Mouse (Mus musculus) left cerebral cortex, postnatal 10 days (tissue): ENCODE measurements around the gene Nabp2. TPM values are rescaled to one million over a fixed set of nuclear protein-coding genes. Genes with fewer than 3 reads are reported as not detected.

Experiments used
- DNase-seq, 2 experiments: peaks; one replicate each; pipeline ENCODE4 v3.0.0; 2021 to 2022; ENCODE audit warnings: low spot score in 2 of 2, mixed read lengths in 1 of 2; ENCODE audit errors: extremely low spot score in 1 of 2
- intact Hi-C: fragments of 180-260 bp; cut with DNase I; formaldehyde crosslinking; loops from one replicate; pipeline ENCODE4 v1.15.1; 2025
- microRNA-seq: library from miRNA; unstranded; fragments of <30 nt; microRNA quantifications from one replicate; pipeline ENCODE4 v1.2.0, GENCODE M21; 2022
- total RNA-seq, 2 experiments: library from RNA; stranded (reverse); gene quantifications; 2 replicates each; pipeline ENCODE4 v1.2.3; 2021

Nabp2 gene
- total RNA-seq, 2 experiments from 2014 or later, result 88.5 to 93.8 TPM

DNA sequence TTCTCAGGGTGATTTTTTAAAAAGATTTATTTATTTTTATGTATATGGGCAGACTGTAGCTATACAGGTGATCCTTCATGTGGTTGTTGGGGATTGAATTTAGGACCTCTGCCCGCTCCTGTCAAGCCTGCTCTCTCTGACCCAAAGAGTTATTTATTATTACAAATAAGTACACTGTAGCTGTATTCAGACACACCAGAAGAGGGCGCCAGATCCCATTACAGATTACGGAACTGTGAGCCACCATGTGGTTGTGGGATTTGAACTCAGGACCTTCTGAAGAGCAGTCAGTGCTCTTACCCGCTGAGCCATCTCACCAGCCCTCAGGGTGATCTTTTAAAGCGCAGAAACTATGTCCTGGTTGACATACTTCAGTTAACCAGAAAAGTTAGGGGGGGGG lies 39.1 kb downstream of the Nabp2 start:
- no peak for DNase-seq
- intact Hi-C loops, result no loop called here

DNA sequence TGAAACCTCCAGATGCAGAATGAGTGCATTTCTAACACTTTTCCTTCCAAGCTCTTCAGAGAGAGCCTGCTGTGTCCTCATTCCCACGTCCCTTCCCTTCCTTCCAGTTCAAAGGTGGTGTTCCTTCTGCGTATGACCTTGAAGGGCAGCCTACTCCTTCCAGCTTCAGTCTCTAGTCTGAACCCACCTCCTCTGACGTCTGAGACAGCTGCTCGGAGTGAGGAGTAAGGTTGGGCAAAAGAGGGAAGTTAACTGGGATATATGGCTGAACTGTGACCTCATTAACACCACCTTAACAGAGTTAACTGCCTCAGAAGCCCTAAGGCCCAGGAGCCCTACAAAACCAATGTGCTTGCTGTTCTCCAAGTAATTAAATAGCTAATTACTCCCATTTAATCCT lies 40.7 kb downstream of the Nabp2 start:
- intact Hi-C loops, result no loop called here

DNA sequence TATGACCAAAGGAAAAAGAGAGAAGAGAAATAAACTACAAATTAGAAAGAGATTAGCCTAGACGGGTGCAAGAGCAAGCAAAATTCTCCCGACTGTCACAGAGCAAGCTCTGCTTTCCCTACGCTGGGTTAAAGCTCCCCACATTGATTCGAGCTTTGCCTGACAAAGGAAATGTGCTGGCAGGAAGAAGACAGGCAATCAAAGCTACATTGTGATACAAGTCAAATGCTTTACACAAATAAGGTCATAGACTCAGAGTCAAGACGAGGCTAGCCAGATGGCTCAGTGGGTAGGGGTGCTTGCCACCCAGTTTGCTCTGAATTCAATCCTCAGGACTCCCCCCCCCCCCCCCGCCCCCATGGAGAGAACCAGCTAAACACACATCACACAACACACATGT lies 41.3 kb downstream of the Nabp2 start:
- intact Hi-C loops, result no loop called here
- DNase-seq, result no peak

More for the DNA sequence above, 40.7 kb downstream of the Nabp2 start:
- DNase-seq, result no peak

DNA sequence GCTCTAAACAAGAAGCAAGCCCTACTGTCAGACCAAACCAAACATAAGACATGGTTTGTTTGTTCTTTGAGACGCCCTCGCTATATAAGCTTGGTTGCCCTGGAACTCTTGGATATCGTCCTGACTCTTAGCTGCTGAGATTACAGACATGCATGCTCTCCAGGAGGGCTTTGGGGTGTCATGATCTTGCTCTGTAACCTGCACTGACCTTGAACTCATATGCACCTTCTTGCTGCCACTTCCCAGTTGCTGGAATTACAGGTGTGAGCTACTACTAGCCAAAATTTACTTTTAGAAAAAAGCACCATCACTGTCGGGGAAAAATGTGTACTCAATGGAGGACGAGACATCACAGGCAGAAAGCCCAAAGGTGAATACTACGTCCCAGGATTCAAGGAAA lies 41.7 kb downstream of the Nabp2 start:
- no peak for DNase-seq
- intact Hi-C loops, result no loop called here

DNA sequence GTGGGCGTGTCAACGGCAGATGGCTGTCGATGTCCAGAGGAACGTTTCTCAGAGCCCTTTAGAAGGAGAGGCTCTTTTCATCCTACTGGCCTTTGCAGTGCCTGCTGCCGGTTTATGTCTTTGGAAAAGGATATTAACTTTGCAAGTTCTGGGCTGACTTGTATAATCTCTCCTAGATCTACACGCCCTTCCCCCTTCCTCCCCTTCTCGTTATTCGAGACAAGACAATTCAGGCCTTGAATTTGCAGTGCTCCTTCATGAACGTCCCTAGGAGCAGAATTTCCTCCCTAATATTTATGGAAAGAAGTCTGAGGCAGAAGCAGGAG lies 42.1 kb downstream of the Nabp2 start:
- DNase-seq, result no peak
- intact Hi-C loops, result no loop called here

DNA sequence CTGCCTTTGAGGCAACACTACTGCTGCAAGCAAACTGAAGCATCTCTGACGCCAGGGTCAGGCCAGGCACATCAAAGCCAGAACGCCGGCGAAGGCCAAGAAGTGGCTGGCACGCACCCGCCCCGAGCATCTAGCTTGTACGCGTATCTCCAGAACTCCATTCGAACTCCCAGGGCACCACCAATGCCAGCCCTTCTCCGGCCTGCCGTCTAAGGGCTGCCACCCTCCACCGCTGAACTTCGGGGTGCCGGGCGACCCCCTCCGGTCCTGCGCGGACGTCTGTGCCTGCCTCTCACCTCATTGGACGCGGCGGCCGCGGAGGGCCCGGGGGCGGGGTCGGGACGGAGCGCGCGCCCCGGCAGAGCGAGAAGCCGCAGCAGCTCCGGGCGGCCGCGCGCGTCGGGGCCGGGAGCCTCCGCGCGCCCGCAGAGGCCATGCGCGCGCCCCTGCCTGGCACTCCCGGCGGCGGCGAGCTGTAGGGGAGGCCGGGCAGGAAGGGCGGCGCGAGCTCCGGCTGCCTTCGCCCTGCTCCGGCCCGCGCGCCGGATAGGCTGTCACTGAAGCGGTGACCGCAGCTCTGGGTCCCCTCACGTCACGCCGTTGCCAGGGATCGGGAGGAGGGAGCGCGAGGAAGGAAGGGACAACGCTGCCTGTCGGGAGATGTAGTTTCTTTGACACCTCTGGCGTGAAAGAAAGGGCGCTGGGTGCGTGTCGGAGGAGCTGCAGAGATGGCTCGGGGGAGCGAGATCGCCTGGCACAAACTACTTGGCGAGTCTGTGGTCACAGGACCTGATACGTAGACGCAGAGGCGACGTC lies 42.7 kb downstream of the Nabp2 start, which contains the start of gene Coq10a:
Gene Coq10a (minus strand): TSS at position 596 of the 816 bp plus-strand sequence.
- intact Hi-C loops, result no loop called here
- peak; percentile 91 to 95 for DNase-seq

DNA sequence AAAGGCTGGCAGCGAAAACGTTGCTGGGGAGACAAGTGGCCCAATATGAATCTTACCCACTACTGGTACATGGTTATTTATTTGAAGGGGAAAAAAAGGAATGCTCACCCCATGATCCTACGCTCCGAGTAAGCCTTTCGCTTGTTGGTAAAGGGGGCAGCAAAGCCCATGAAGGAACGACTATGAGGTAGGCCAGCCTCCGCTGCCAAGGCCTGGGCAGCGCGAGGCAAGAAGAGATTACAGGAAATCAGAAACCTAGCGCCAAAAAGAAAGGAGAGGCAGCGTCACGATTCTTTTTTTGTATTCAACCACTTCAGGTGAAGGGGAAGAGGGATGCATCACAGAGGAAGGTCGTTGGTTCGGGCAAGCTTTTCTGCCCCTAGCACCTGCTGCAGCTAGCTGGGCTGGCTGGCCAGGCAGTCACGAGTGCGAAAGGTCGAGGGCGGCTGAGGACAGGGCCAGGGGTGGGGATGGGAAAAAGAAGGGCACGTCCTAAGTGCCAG lies 43.3 kb downstream of the Nabp2 start:
- intact Hi-C loops, result no loop called here
- DNase-seq, result no peak

DNA sequence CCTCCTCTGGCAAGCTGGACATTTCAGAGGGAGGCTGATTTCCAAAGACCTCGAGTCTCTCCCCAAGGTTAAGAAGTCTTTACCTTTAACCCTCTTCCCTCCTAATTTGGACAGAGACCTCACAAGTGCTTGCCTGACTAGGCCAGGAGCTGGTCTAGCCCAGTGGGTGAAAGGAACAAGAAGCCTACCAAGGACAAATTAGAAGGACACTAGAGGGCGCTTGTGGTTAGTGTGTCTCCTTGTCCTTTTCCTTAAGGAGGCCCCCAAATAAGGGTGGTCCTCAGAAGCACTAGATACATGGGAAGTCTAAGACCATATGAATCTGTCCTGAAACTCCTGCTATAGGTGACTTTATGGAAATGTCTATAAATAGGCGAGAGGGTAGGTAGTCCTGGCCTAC lies 48.7 kb downstream of the Nabp2 start:
- no peak for DNase-seq
- intact Hi-C loops, result no loop called here

DNA sequence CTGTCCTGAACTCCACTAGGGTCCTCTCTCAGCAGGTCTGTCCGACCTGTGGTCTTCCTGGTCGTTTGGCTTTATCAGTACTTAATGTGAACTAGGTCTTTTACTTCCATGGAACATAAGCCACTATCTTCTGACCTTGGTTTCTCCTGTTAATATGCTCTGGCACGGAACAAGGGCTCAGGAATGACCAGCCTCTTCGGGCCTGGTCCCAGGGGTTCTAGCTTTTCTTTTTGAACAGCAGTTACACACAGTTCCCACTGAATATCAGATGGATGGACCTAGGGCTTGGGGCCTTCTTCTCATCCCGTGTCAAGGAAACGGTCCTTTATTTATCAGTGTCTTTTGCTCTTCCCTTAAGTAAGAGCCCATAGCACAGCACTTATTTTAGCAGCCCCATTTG lies 49.5 kb downstream of the Nabp2 start:
- no peak for DNase-seq
- intact Hi-C loops, result no loop called here

DNA sequence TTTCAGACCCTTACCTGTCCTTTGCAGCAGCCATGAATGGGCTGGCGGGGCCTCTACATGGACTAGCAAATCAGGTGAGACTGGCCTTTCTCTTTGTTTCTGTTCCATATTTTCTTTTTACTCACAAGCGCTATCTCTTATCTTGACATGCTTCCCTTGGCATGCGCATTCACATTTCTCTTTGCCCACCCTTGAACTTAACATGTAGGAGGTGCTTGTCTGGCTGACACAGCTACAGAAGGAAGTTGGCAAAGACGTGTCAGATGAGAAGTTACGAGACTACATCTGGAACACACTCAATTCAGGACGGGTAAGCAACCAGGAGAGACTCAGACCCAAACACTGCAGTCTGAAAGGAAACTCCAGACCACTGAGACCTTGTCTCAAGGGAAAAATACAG lies 52.1 kb downstream of the Nabp2 start:
- intact Hi-C loops, result no loop called here

DNA sequence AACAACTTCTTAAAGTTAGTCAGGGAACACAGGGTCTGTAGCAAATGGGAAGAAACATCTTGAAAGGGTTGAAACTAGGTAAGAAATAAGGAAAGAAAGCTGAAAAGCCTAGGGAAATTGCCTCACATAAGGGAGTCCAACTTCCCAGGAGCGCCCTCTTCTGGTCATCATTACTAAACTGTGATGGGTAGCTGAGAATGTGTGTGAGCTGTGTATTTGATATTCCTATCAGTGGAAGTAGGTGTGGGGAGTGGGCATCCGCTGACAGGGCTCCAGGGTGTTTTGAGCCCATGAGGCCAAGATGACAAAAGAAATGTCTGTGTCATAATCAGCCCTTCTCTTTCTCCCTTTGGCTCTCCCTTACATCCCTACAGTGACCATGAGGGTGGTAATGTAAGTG lies 52.5 kb downstream of the Nabp2 start:
- intact Hi-C loops, result no loop called here
- DNase-seq, result peak in 1 of 2 experiments; percentile 58

More for the DNA sequence above, 52.1 kb downstream of the Nabp2 start:
- DNase-seq, result no peak

Small RNA genes lying within 50 kb of the gene (microRNA-seq; reads per million reads assigned to microRNA genes)
- gene Gm25361 (not detected), gene Gm26308 (not detected), gene Mir6914 (not detected), gene Mir6915 (9.2 reads per million, percentile 29 among the genes with 10 or more reads in this experiment), gene Mir8105 (2.0 reads per million)

Other genes starting within 250 kb of the Nabp2 start
- 10 to 100 TPM; 10.7 to 11.6 TPM for gene Rbms2, start 231.2 kb downstream of the Nabp2 start, total RNA-seq
- 10 to 100 TPM; 17.8 to 18.7 TPM for gene Gls2, start 217.0 kb downstream of the Nabp2 start, total RNA-seq
- gene Spryd4, start 199.7 kb downstream of the Nabp2 start, total RNA-seq, result 10 to 100 TPM; 11.5 to 12.6 TPM
- gene Mip, start 185.7 kb downstream of the Nabp2 start, total RNA-seq, result not detected
- gene Timeless, start 179.4 kb downstream of the Nabp2 start, total RNA-seq, result 1 to 10 TPM; 8.3 to 9.7 TPM
- not detected for gene Apon, start 157.4 kb downstream of the Nabp2 start, total RNA-seq
- gene Apof, start 142.8 kb downstream of the Nabp2 start, total RNA-seq, result not detected
- gene Stat2, start 140.9 kb downstream of the Nabp2 start, total RNA-seq, result 10 to 100 TPM; 20.2 to 26.0 TPM
- under 1 TPM; 0.43 to 0.58 TPM for gene Il23a, start 112.7 kb downstream of the Nabp2 start, total RNA-seq
- 10 to 100 TPM; 13.0 to 14.1 TPM for gene Pan2, start 108.2 kb downstream of the Nabp2 start, total RNA-seq
- 10 to 100 TPM; 64.4 to 69.7 TPM for gene Cnpy2, start 89.0 kb downstream of the Nabp2 start, total RNA-seq
- gene Cs, start 73.8 kb downstream of the Nabp2 start, total RNA-seq, result 100 to 1,000 TPM; 287 to 288 TPM
- gene Coq10a, start 42.5 kb downstream of the Nabp2 start, total RNA-seq, result 10 to 100 TPM; 69.8 to 74.6 TPM
- gene Ankrd52, start 34.4 kb downstream of the Nabp2 start, total RNA-seq, result 10 to 100 TPM; 74.4 TPM
- under 1 TPM; 0.56 to 0.69 TPM for gene Slc39a5, start 10.3 kb downstream of the Nabp2 start, total RNA-seq
- gene Rnf41, start 165 bp upstream of the Nabp2 start, total RNA-seq, result 10 to 100 TPM; 79.3 to 81.6 TPM
- 100 to 1,000 TPM; 204 to 226 TPM for gene Smarcc2, start 47.8 kb upstream of the Nabp2 start, total RNA-seq
- 100 to 1,000 TPM; 602 to 610 TPM for gene Myl6, start 82.7 kb upstream of the Nabp2 start, total RNA-seq
- 10 to 100 TPM; 30.9 to 34.1 TPM for gene Myl6b, start 87.2 kb upstream of the Nabp2 start, total RNA-seq
- 1 to 10 TPM; 8.9 to 9.3 TPM for gene Esyt1, start 114.4 kb upstream of the Nabp2 start, total RNA-seq
- gene Zc3h10, start 136.3 kb upstream of the Nabp2 start, total RNA-seq, result 10 to 100 TPM; 10.8 to 10.9 TPM
- 1,000 to 10,000 TPM; 2,483 to 2,553 TPM for gene Rpl41, start 137.8 kb upstream of the Nabp2 start, total RNA-seq
- gene Pa2g4, start 154.5 kb upstream of the Nabp2 start, total RNA-seq, result 10 to 100 TPM; 80.0 to 83.7 TPM
- gene Erbb3, start 178.2 kb upstream of the Nabp2 start, total RNA-seq, result 1 to 10 TPM; 1.1 to 2.2 TPM
- gene Rps26, start 215.3 kb upstream of the Nabp2 start, total RNA-seq, result 100 to 1,000 TPM; 382 to 405 TPM
- gene Ikzf4, start 234.5 kb upstream of the Nabp2 start, total RNA-seq, result 10 to 100 TPM; 18.5 to 19.8 TPM